Mouse (Mus musculus) forebrain, embryonic 13.5 days (tissue): ENCODE measurements around the gene Gpr152. TPM values are rescaled to one million over a fixed set of nuclear protein-coding genes. Genes with fewer than 3 reads are reported as not detected.
A peak's percentile ranks its signal among the peaks of the same experiment; 100 is the strongest.

Experiments
- ATAC-seq: fragments of 200-750 bp; cut with Nextera tagmentation; 2 replicates; pipeline ENCODE4 v1.8.0; 2017
- H3K27ac ChIP-seq: fragments of 300-500 bp; sonication (generic); 2 replicates; pipeline ENCODE4 v1.5.1; 2015; ENCODE audit warnings: inconsistent platforms, mild to moderate bottlenecking, moderate library complexity
- H3K27me3 ChIP-seq: fragments of 300-500 bp; sonication (generic); 2 replicates; pipeline ENCODE4 v1.6.1; 2015; ENCODE audit warnings: mild to moderate bottlenecking, inconsistent platforms
- H3K36me3 ChIP-seq: fragments of 300-500 bp; sonication (generic); 2 replicates; pipeline ENCODE4 v1.6.1; 2015; ENCODE audit warnings: mild to moderate bottlenecking, inconsistent platforms; ENCODE audit not compliant: poor library complexity, severe bottlenecking
- H3K4me1 ChIP-seq: fragments of 300-500 bp; sonication (generic); 2 replicates; pipeline ENCODE4 v1.6.1; 2015; ENCODE audit warnings: inconsistent platforms
- H3K4me2 ChIP-seq: fragments of 300-500 bp; sonication (generic); 2 replicates; pipeline ENCODE4 v1.6.1; 2015; ENCODE audit warnings: inconsistent platforms, mild to moderate bottlenecking, moderate library complexity
- H3K4me3 ChIP-seq: fragments of 300-500 bp; sonication (generic); 2 replicates; pipeline ENCODE4 v1.5.1; 2015; ENCODE audit warnings: mild to moderate bottlenecking, inconsistent platforms
- H3K9ac ChIP-seq: fragments of 300-500 bp; sonication (generic); 2 replicates; pipeline ENCODE4 v1.6.1; 2015; ENCODE audit warnings: mild to moderate bottlenecking, inconsistent platforms
- H3K9me3 ChIP-seq: fragments of 300-500 bp; sonication (generic); replicated peaks from 2 replicates; pipeline ENCODE4 v1.6.1; 2016; ENCODE audit warnings: inconsistent platforms
- WGBS: fragments of 180-500 bp; shearing (Covaris S2); methylation state at CpG from one replicate; pipeline ENCODE4 v1.1.7; 2015; 5-methylcytosine and 5-hydroxymethylcytosine counted together
- polyA plus RNA-seq: library from polyadenylated mRNA; unstranded; fragments of >200 nt; fragmentation: Nextera tagmentation; extraction: Ambion mirVana; gene quantifications from 2 replicates; pipeline ENCODE4 v1.2.1, GENCODE M21; 2015

Gpr152 gene
- polyA plus RNA-seq, 1 experiment from 2014 or later = 0.04 TPM

- peaks cover 56% of the 10 kb centered on the region for H3K4me1 ChIP-seq
- peak within 1 kb of the TSS; percentile 50 for H3K4me3 ChIP-seq
- no peak within 1 kb of the TSS for H3K27ac ChIP-seq
- H3K36me3 ChIP-seq = 0 out of 2 replicates have a peak, but pooled peaks cover 2% of the 10 kb centered on the region
- H3K9ac ChIP-seq = peak within 1 kb of the TSS; percentile 74
- H3K9me3 ChIP-seq = no peaks in the 10 kb centered on the region
- no peak for ATAC-seq
- 2% methylated on average over 53 of the region's 53 CpGs for WGBS
- H3K4me2 ChIP-seq = peak within 1 kb of the TSS; percentile 81
- H3K27me3 ChIP-seq = peaks cover 32% of the 10 kb centered on the region
Observed at GRCm38 (mm10) chr19:4099837-4100717, 39.5 kb upstream of the Gpr152 start, which contains the start of gene Pitpnm1. Gene Pitpnm1, plus strand, starts transcription at chr19:4099998.

- 0 out of 2 replicates have a peak, but pooled peaks have one; percentile 4 for ATAC-seq
- peaks cover 9% of the 10 kb centered on the region; the same call in 1 of the 2 replicates for H3K36me3 ChIP-seq
- H3K4me1 ChIP-seq = peaks cover 56% of the 10 kb centered on the region
- WGBS = under 1% methylated on average over 45 of the region's 52 CpGs
- H3K4me3 ChIP-seq = peak overlapping the region; percentile 50
- no peak overlapping the region for H3K27ac ChIP-seq
- H3K4me2 ChIP-seq = peak overlapping the region; percentile 81
- peaks cover 32% of the 10 kb centered on the region for H3K27me3 ChIP-seq
- peak overlapping the region; percentile 74 for H3K9ac ChIP-seq
- no peaks in the 10 kb centered on the region for H3K9me3 ChIP-seq
Observed at GRCm38 (mm10) chr19:4100718-4101261, 38.8 kb upstream of the Gpr152 start.

GRCm38 (mm10) chr19:4101466-4101865 is 38.1 kb upstream of the Gpr152 start:
- 50% methylated on average over 6 of the region's 6 CpGs for WGBS
- Histone ChIP-seq H3K4me3 (peak overlapping the region; percentile 50), H3K4me1 (peaks cover 50% of the 10 kb centered on the region)

DNA sequence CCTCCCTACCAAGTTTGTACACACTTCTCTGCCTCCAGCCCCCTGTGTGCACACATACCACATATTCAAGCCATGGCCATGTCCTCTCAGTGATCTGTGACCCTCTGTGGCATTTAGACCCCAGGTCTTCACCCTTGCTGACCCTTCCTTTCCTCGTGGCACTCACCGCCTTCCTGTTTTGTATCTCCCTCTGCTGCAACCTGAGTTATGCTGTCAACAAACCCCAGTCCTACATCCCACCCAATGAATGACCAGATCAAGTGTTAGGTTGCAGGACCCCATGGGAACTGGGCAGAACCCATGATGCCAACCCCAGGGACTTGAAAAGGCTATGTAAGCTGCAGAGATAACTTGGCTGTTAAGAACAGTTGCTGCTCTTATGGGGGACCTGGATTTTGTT is 37.5 kb upstream of the Gpr152 start:
- peak overlapping the region; percentile 81 for H3K4me2 ChIP-seq
- no peak overlapping the region for H3K9ac ChIP-seq
- peaks cover 32% of the 10 kb centered on the region for H3K27me3 ChIP-seq
- no peak overlapping the region for H3K27ac ChIP-seq
- 93% methylated on average over 2 of the region's 2 CpGs for WGBS
- peak overlapping the region; percentile 50; the same call in 1 of the 2 replicates for H3K4me3 ChIP-seq
- peaks cover 13% of the 10 kb centered on the region; the same call in 1 of the 2 replicates for H3K36me3 ChIP-seq
- peaks cover 49% of the 10 kb centered on the region for H3K4me1 ChIP-seq
- no peak for ATAC-seq
- H3K9me3 ChIP-seq = no peaks in the 10 kb centered on the region

More at GRCm38 (mm10) chr19:4101466-4101865, 38.1 kb upstream of the Gpr152 start:
- peaks cover 9% of the 10 kb centered on the region; the same call in 1 of the 2 replicates for H3K36me3 ChIP-seq
- no peak overlapping the region for H3K27ac ChIP-seq
- peaks cover 32% of the 10 kb centered on the region for H3K27me3 ChIP-seq
- peak overlapping the region; percentile 74 for H3K9ac ChIP-seq
- H3K4me2 ChIP-seq = peak overlapping the region; percentile 81
- H3K9me3 ChIP-seq = no peaks in the 10 kb centered on the region
- ATAC-seq = no peak

DNA sequence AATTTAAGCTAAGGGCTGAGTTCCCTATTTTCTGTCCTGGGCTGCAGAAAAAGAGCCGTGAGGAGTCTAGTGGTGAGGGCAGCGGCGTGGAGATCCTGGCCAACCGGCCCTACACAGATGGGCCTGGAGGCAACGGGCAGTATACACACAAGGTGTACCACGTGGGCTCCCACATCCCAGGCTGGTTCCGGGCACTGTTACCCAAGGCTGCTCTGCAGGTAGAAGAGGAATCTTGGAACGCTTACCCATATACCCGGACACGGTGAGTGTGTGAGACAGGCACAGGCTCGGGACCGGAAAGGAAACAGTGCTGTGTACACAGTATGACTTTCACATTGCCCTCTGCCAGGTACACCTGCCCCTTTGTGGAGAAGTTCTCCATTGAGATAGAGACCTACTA is 37.0 kb upstream of the Gpr152 start:
- no peak for ATAC-seq
- Histone ChIP-seq H3K4me3 (no peak overlapping the region), H3K4me1 (peaks cover 45% of the 10 kb centered on the region), H3K27me3 (peaks cover 32% of the 10 kb centered on the region), H3K36me3 (peaks cover 13% of the 10 kb centered on the region; the same call in 1 of the 2 replicates), H3K9ac (no peak overlapping the region; the same call in 1 of the 2 replicates), H3K4me2 (no peak overlapping the region), H3K9me3 (no peaks in the 10 kb centered on the region), H3K27ac (no peak overlapping the region)
- WGBS = 96% methylated on average over 12 of the region's 12 CpGs

GRCm38 (mm10) chr19:4103294-4103693 is 36.3 kb upstream of the Gpr152 start:
- ATAC-seq = no peak
- Histone ChIP-seq H3K27me3 (peaks cover 32% of the 10 kb centered on the region), H3K9ac (no peak overlapping the region), H3K9me3 (no peaks in the 10 kb centered on the region), H3K27ac (no peak overlapping the region), H3K4me1 (peaks cover 38% of the 10 kb centered on the region), H3K36me3 (peaks cover 13% of the 10 kb centered on the region; the same call in 1 of the 2 replicates), H3K4me3 (no peak overlapping the region), H3K4me2 (no peak overlapping the region)
- 94% methylated on average over 18 of the region's 18 CpGs for WGBS

DNA sequence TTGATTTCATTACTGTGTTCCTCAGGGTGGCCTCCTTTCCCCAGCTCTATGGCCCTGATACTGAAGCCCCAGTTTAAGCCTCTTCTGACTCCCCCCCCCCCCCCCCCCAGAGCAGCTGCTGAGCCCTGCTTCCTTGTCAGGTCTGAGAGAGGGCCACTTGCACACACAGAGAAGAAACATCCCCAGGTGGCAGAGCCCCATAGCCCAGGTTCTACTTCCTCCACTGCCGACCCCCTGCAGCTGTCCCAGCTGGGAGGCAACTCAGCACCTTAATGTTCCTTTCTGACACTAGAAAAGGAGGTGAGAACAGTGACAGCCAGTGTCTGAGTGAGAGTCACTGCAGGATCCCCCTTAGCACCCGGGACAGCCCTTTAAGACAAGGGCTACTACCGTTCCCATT is 35.8 kb upstream of the Gpr152 start:
- Histone ChIP-seq H3K27me3 (peaks cover 32% of the 10 kb centered on the region), H3K9me3 (no peaks in the 10 kb centered on the region), H3K4me2 (no peak overlapping the region), H3K4me1 (peaks cover 33% of the 10 kb centered on the region), H3K36me3 (peaks cover 13% of the 10 kb centered on the region; the same call in 1 of the 2 replicates), H3K4me3 (no peak overlapping the region), H3K27ac (no peak overlapping the region), H3K9ac (no peak overlapping the region)
- WGBS = 92% methylated on average over 3 of the region's 3 CpGs
- ATAC-seq = no peak

GRCm38 (mm10) chr19:4104675-4105194 is 34.9 kb upstream of the Gpr152 start:
- Histone ChIP-seq H3K4me2 (no peak overlapping the region), H3K27ac (no peak overlapping the region), H3K9ac (no peak overlapping the region), H3K27me3 (peaks cover 28% of the 10 kb centered on the region), H3K4me3 (no peak overlapping the region), H3K4me1 (peaks cover 24% of the 10 kb centered on the region), H3K9me3 (no peaks in the 10 kb centered on the region), H3K36me3 (peaks cover 22% of the 10 kb centered on the region; the same call in 1 of the 2 replicates)
- ATAC-seq = no peak
- WGBS = 92% methylated on average over 16 of the region's 16 CpGs

DNA sequence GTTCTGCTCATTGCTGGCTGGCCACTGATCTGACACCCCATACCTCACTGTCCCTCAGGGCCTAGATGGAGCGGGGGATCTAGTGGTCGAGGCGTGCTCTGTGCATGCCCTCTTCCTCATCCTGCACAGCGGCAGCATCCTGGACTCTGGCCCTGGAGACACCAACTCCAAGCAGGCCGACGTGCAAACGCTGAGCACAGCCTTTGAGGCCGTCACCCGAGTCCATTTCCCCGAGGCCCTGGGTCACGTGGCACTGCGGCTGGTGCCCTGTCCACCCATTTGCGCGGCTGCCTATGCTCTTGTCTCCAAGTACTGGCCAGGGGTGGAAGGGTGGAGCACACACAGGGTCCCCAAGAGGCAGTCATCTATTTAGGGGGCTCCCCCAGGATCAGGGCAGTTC is 32.9 kb upstream of the Gpr152 start:
- peaks cover 36% of the 10 kb centered on the region for H3K36me3 ChIP-seq
- WGBS = 92% methylated on average over 14 of the region's 14 CpGs

DNA sequence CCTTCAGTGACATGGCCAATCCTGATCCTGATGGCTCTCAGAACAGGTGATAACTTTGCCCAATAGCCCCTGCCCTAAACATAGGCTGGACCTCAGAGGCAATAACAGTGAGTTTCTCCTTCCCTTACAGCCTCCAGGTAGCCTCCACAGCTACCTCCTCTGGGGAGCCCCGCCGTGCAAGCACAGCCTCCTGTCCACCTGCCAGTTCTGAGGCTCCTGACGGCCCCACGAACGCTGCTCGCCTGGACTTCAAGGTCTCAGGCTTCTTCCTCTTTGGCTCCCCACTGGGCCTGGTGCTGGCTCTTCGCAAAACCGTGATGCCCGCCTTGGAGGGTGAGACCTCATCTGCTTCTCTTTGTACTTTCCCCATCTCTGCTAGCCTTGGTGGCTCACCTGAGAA is 31.1 kb upstream of the Gpr152 start:
- no peak overlapping the region for H3K9ac ChIP-seq
- H3K27ac ChIP-seq = no peak overlapping the region
- H3K4me1 ChIP-seq = no peaks in the 10 kb centered on the region; the same call in 1 of the 2 replicates
- ATAC-seq = no peak
- 93% methylated on average over 9 of the region's 9 CpGs for WGBS
- H3K36me3 ChIP-seq = peaks cover 55% of the 10 kb centered on the region
- no peak overlapping the region for H3K4me3 ChIP-seq
- H3K4me2 ChIP-seq = no peak overlapping the region
- no peaks in the 10 kb centered on the region for H3K9me3 ChIP-seq
- H3K27me3 ChIP-seq = no peaks in the 10 kb centered on the region

More for the DNA sequence above, 32.9 kb upstream of the Gpr152 start:
- H3K4me2 ChIP-seq = no peak overlapping the region
- peaks cover 5% of the 10 kb centered on the region for H3K4me1 ChIP-seq
- H3K9me3 ChIP-seq = no peaks in the 10 kb centered on the region
- H3K27me3 ChIP-seq = peaks cover 10% of the 10 kb centered on the region
- no peak overlapping the region for H3K27ac ChIP-seq
- H3K4me3 ChIP-seq = no peak overlapping the region
- no peak for ATAC-seq
- no peak overlapping the region for H3K9ac ChIP-seq

DNA sequence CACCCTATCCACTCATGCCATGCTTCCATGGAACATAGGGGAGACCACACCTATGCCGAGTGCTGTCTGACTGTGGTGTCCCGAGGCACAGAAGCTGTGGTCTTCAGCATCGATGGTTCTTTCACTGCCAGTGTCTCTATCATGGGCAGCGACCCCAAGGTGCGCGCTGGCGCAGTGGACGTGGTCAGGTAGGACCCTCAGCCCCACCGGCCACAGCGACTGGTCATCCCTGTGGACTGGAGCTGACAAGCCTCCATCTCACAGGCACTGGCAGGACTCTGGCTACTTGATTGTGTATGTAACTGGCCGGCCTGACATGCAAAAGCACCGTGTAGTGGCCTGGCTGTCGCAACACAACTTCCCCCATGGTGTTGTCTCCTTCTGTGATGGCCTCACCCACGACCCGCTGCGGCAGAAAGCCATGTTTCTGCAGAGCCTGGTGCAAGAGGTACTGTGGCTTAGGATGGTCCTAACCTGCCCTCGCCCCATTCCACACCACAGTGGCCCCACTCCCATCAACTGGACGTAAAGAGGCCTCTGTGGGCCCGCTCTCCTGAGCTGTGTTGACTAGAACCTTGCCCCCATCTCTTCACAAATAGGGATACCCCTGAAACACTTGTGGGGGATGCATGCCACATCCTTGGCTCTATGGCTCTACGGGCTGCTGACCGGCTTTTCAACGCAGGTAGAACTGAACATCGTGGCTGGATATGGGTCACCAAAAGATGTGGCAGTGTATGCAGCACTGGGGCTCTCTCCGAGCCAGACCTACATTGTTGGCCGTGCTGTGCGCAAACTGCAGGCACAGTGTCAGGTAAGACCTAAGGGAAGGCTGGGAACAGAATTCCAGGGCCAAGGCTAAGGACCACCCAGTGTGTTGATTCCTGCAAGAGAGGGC is 27.3 kb upstream of the Gpr152 start:
- Histone ChIP-seq H3K36me3 (peaks cover 78% of the 10 kb centered on the region), H3K27me3 (no peaks in the 10 kb centered on the region)

More for the DNA sequence above, 27.3 kb upstream of the Gpr152 start:
- H3K4me3 ChIP-seq = no peak overlapping the region
- WGBS = 97% methylated on average over 26 of the region's 26 CpGs
- ATAC-seq = no peak
- no peak overlapping the region for H3K27ac ChIP-seq
- H3K9ac ChIP-seq = no peak overlapping the region
- no peak overlapping the region for H3K4me2 ChIP-seq
- H3K4me1 ChIP-seq = no peaks in the 10 kb centered on the region; the same call in 1 of the 2 replicates
- H3K9me3 ChIP-seq = no peaks in the 10 kb centered on the region
